Mouse (Mus musculus): Measurements from ENCODE around the gene Slc25a34.

- TF ChIP-seq CTCF (IDR thresholded peaks at IDR 0.05; ENCODE audit: insufficient read depth, low read length): no peak
- TF ChIP-seq POLR2A (IDR thresholded peaks at IDR 0.05; ENCODE audit: borderline replicate concordance, extremely low read depth, low read depth, low read length): no peak
These were observed 44.8 kb downstream of the Slc25a34 start for GRCm38 (mm10) chr4:141578833-141579232.
